Mouse (Mus musculus) erythroblast, embryonic 14.5 days (primary cell): ENCODE results near the gene Apaf1.

Experiments used
- GATA1 ChIP-seq: IDR thresholded peaks from 2 replicates; pipeline ENCODE4 v1.6.1; 2012; ENCODE audit warnings: low read length, inconsistent platforms, mixed read lengths
- TAL1 ChIP-seq: IDR thresholded peaks from 3 replicates; pipeline ENCODE4 v1.6.1; 2012; ENCODE audit warnings: low read length, inconsistent platforms, mixed read lengths

DNA sequence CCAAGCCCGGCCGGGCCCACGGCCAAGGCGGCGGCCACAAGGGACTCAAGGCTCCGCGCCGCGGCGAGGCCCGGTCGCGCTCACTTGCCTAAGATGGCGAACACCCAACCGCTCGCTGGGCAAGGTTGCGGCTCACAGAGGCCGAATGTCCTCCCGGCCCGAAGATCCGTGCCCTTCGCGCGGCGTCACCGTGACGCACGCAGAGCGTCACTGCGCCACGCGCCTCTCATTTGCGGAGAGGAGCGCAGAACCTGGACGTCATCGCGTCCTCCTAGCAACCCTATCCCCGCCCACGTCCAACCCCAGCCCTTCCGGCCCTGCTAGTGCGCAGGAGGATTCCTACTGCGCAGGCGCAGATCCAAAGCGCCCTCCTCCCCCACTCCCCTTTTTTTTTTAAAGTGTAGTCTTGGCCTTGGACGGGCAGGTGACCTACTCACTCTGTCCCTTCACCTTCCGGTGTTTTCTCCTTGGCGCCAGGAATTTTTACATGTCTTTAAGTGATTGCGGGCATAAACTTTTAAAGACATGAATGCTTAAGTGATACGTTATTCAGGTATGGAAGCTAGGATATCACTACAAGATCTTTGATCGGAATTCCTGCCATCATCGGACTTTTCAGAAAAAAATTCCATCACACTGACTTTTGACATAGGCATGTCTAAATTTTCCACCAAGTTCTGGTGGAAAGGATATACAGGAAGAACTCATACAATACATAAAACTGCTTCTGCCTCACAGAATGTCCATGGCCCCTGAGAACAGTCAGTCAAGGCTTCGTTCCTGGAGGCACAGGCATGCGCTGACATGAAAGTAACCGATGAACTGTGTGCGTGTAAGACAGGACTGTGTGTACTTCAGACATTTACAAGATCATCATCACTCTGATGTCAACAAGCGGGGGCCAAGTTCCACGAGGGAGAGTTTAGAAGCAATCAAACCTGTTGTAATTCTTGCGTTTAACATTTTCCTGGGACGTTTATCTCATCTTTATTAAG lies 41.6 kb upstream of the Apaf1 start, which contains the start of gene Slc25a3:
- TF ChIP-seq GATA1 (no peak), TAL1 (no peak)
